Mouse (Mus musculus): Measurements from ENCODE around the gene H2-Eb1.

The H2-Eb1 gene

GRCm38 (mm10) chr17:34305380-34306030 is at the start of gene H2-Eb1:
TSS of gene H2-Eb1 (plus strand) at chr17:34305867.
- peak; percentile 76 to 88 for DNase-seq (ENCODE audit: low read depth in 2 of 2, low spot score in 2 of 2)

GRCm38 (mm10) chr17:34256501-34256900 is 49.2 kb upstream of the H2-Eb1 start:
- DNase-seq (ENCODE audit: low read depth in 2 of 2, low spot score in 2 of 2) = no peak

DNA sequence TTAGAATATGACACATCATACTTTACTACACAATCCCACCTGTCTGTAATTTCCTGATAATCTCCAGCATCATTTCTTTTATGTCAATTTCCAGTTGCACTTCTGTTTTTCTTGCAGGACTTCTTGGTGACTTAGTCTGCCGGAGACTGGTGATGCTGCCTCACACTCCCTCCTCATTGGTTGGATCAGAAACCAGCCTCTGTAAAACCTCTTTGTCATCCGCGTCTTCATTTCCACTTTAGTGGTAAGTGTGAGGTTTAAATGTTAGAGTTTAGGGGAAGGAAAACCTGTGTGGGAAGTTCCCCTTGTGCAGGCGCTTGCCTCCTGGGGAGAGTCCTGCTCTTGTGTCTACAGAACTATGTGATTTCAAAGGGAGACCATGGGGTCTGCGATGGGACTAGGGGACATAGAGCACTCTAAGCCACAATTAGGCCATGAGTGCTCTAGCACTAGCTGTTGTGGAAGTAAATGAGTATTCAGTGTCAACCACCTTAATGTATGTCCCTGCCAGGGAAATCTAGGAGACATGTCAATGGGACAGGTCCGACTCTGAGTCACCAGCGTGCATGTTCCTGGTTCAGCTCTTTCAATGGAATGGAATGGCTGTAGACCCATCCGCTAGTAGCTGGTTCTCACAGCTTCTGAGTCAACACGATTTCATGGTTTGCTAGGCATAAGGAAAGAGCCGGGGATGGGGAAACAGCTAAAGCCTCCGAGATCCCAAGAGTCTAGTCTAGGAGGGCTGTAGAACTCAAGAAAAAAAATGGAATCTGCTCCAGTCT is 47.9 kb upstream of the H2-Eb1 start, which contains the start of gene H2-Ab1:
H2-Ab1 (plus strand) TSS at position 96 of the 782 bp plus-strand sequence.
- DNase-seq (ENCODE audit: low read depth in 2 of 2, low spot score in 2 of 2) = peak; percentile 76 to 85

DNA sequence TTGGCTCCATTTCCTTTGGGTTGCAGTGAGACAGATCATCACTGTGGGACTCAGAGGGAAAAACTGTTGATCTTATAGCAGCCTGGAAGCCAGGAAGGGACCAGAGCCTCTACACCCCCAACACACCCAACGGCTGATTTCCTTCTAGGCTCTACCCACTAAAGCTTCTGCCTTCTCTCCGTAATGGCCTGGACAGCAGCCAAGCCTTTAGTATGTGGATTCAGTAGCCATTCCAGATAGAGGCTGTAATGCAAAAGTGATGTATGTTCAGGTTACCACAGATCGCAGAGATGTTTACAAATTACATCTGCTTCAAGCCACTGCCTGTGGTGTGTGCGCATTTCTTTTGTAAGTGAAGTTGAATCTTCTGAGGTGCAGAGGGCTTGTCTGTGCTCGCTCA is 45.1 kb upstream of the H2-Eb1 start:
- DNase-seq (ENCODE audit: low read depth in 2 of 2, low spot score in 2 of 2) = no peak

GRCm38 (mm10) chr17:34261502-34261901 is 44.2 kb upstream of the H2-Eb1 start:
- DNase-seq (ENCODE audit: low read depth in 2 of 2, low spot score in 2 of 2) = peak; percentile 47 to 60

GRCm38 (mm10) chr17:34263068-34263467 is 42.6 kb upstream of the H2-Eb1 start:
- DNase-seq (ENCODE audit: low read depth in 2 of 2, low spot score in 2 of 2) = peak; percentile 64 to 73

GRCm38 (mm10) chr17:34263811-34264371 is 41.8 kb upstream of the H2-Eb1 start:
- no peak for DNase-seq (ENCODE audit: low read depth in 2 of 2, low spot score in 2 of 2)

- DNase-seq (ENCODE audit: low read depth in 2 of 2, low spot score in 2 of 2) = no peak
Observed at GRCm38 (mm10) chr17:34264452-34265351, 41.0 kb upstream of the H2-Eb1 start.

DNA sequence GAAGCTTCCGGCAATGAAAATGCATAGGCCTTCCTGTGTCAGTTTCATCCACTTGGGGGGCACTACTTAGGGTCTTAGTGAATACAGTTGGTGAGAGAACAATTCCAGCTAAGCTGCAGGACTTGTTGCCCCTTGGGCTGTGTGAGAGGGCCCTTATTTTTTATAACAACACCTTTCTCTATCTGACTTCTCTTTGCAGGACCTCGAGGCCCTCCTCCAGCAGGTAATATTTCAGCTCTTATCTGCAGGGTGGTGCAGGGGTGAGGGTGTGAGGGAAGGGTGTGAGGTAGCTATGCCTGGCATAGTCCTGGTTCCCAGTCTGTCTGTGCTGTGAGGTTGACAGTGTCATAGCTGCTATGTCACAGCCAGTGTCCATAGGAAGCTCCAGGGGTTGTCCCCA is 37.4 kb upstream of the H2-Eb1 start:
- no peak for DNase-seq (ENCODE audit: low read depth in 2 of 2, low spot score in 2 of 2)

GRCm38 (mm10) chr17:34268748-34269147 is 36.9 kb upstream of the H2-Eb1 start:
- DNase-seq (ENCODE audit: low read depth in 2 of 2, low spot score in 2 of 2) = no peak

DNA sequence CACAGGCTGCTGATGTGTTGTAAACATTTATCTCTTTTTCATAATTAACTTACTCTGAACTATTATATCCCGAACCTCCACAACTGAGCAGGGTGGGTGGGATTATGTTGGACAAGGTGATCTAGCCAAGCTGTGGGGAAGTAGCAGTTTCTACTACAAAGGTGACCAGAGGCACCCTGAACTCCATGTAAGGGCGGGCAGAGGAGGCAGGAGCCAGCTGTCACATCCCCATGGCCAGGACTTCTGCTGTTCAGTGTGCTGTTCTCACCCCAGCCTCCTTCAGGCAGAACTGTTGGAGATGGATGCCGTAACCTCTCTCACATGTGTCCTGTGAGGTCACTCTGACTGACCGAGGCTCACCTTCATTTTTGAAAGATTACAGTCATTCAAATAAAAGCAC is 35.9 kb upstream of the H2-Eb1 start:
- no peak for DNase-seq (ENCODE audit: low read depth in 2 of 2, low spot score in 2 of 2)

DNA sequence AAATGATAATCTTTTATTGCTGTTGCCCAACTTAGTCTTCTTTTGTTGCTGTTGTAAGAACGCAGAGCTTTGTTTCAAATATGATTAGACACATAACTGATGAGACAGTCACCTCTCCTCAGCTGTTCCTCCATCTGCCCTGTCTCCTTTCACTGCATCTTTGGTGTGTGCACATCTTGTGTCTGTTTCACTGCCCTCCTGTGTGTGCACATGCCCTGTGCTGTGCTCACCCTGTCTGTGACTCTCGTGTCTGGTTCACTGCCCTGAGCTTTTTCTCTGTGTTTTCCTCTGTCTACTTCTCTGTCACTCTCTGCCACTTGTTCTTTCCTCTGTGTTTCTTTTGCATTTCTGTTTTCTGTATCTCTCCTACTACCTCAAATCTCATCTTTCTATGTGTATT is 35.4 kb upstream of the H2-Eb1 start:
- no peak for DNase-seq (ENCODE audit: low read depth in 2 of 2, low spot score in 2 of 2)

GRCm38 (mm10) chr17:34270940-34271339 is 34.7 kb upstream of the H2-Eb1 start:
- no peak for DNase-seq (ENCODE audit: low read depth in 2 of 2, low spot score in 2 of 2)

GRCm38 (mm10) chr17:34272102-34272501 is 33.6 kb upstream of the H2-Eb1 start:
- no peak for DNase-seq (ENCODE audit: low read depth in 2 of 2, low spot score in 2 of 2)

- DNase-seq (ENCODE audit: low read depth in 2 of 2, low spot score in 2 of 2) = no peak
Observed at GRCm38 (mm10) chr17:34280499-34281038, 25.1 kb upstream of the H2-Eb1 start.

DNA sequence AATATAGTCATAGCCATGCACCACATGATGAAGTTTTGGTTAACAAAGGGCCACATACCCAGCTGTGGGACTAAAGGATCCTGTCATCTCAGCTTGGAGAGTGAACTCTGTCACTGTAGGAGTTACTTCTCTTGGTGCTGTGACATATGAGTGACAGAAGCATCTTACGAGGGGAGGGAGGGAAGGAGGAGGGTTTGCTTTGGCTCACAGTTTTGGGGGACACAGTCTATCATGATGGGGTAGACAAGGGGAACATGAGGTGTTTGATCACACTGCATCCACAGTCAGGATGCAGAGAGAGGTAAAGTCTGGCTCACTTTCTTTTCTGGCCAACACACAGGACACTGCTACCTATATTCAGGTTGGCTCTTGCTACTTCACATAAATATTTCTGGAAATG is 23.8 kb upstream of the H2-Eb1 start:
- no peak for DNase-seq (ENCODE audit: low read depth in 2 of 2, low spot score in 2 of 2)

DNA sequence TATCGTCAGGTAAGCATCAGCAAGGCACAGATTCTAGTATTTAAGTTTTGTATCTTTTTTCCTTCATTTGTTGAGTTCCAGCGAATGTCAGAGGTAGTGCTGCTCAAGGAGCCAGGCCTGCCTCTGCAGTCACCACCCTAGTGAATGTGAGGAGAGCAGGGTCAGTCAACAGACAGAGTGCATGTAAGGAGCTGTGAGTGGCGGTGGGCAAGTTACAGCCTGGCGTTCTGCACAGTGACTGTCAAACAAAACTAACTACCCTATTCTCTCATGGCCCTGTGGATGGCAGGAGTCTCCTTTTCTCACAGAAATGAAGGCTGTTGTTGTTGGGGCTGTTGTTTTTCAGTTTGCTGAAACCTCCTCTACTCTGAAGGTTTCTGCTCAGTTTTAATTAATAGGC is 20.3 kb upstream of the H2-Eb1 start:
- no peak for DNase-seq (ENCODE audit: low read depth in 2 of 2, low spot score in 2 of 2)

DNA sequence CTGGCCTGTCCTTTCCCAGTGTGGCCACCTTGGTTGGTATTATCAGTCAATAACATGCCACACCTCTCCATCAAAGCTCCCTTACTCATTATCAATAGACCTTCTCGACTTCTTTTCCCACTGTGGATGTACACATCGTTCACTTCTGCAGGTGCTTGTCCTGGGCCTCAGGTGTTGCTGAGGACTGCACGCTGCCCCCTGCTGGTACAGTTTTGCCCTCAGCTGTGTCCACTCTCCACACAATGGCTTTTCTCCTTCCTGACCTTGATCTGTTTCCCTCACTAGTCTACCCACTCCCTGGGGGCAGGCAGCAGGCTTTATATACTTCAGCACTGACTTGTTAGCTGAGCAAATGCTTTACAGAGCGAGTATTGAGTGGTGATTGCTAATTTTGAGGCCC is 19.8 kb upstream of the H2-Eb1 start:
- DNase-seq (ENCODE audit: low read depth in 2 of 2, low spot score in 2 of 2) = no peak

- DNase-seq (ENCODE audit: low read depth in 2 of 2, low spot score in 2 of 2) = no peak
Observed at GRCm38 (mm10) chr17:34286501-34286900, 19.2 kb upstream of the H2-Eb1 start.

DNA sequence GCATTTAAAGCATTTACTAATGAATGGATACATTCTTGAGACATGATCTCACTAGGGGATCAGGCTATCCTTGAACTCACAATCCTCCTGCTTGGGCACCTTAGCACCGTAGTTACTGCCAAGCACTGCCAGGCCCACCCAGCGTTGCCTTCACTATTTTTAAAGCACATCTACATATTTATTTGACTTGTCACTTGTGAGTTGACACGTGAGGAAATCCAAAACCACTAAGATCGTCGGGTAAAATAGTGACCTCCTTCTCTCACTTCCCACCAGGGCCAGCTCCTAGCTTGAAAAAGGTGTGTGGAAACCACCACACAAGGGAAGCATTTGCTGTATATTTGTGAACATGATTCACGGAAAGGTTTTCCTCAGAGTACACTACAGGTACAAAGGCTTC is 18.7 kb upstream of the H2-Eb1 start:
- DNase-seq (ENCODE audit: low read depth in 2 of 2, low spot score in 2 of 2) = no peak

- peak; percentile 71 to 80 for DNase-seq (ENCODE audit: low read depth in 2 of 2, low spot score in 2 of 2)
Observed at GRCm38 (mm10) chr17:34287648-34288047, 18.0 kb upstream of the H2-Eb1 start, which contains the start of gene H2-Aa. TSS of gene H2-Aa (minus strand) at chr17:34287823.

All from CD8-positive naive resting alpha-beta T cell, adult 2 months (primary cell).